Mouse (Mus musculus): Measurements from ENCODE around the gene Gm10762.

- no peak for TF ChIP-seq POLR2A (IDR thresholded peaks at IDR 0.05; ENCODE audit: borderline replicate concordance, extremely low read depth, insufficient read depth, insufficient read length, poor library complexity, severe bottlenecking)
- TF ChIP-seq CTCF (IDR thresholded peaks at IDR 0.05; ENCODE audit: borderline replicate concordance, extremely low read depth, insufficient read depth, insufficient read length), result peak; percentile 64; the same call in 1 of the 2 replicates
Observed at GRCm38 (mm10) chr2:128947962-128948588, 19.4 kb downstream of the Gm10762 start.

All from brain, embryonic 14.5 days (tissue).